Mouse (Mus musculus) thymus, postnatal 10 days (tissue): ENCODE measurements around the gene Cylc1.

Experiments used
- DNase-seq, 2 experiments: peaks; one replicate each; pipeline ENCODE4 v3.0.0; 2021; ENCODE audit warnings: low spot score in 2 of 2

Cylc1 gene

GRCm38 (mm10) chrX:111110118-111110517 lies at the start of gene Cylc1:
Gene Cylc1 (plus strand): TSS chrX:111110418.
- DNase-seq = no peak

- DNase-seq = no peak
These were observed 31.5 kb upstream of the Cylc1 start for GRCm38 (mm10) chrX:111078680-111079079.

- no peak for DNase-seq
These were observed 57.8 kb downstream of the Cylc1 start, which contains the start of gene Gm10112 for GRCm38 (mm10) chrX:111168040-111168439. Gene Gm10112 (plus strand): TSS chrX:111168340.
